Mouse (Mus musculus): ENCODE data around the gene Adgrg5.

GRCm38 (mm10) chr8:94892917-94893316 is 30.6 kb upstream of the Adgrg5 start:
- TF ChIP-seq POLR2A (IDR thresholded peaks at IDR 0.05; ENCODE audit: insufficient read length, low read depth) (no peak), MAX (IDR thresholded peaks at IDR 0.05; ENCODE audit: low read depth) (no peak), USF1 (IDR thresholded peaks at IDR 0.05; ENCODE audit: low read depth) (no peak), POLR2AphosphoS2 (IDR thresholded peaks at IDR 0.05; ENCODE audit: insufficient read length, low read depth) (no peak), MYOD1 (IDR thresholded peaks at IDR 0.05; ENCODE audit: control insufficient read depth in 1 of 3, insufficient read length in 2 of 3, low read depth in 2 of 3) (no peak), SRF (IDR thresholded peaks at IDR 0.05; ENCODE audit: control insufficient read depth, insufficient read length, low read depth) (no peak), TCF12 (IDR thresholded peaks at IDR 0.05; ENCODE audit: insufficient read depth, poor library complexity, severe bottlenecking) (no peak), CEBPB (IDR thresholded peaks at IDR 0.05; ENCODE audit: insufficient read depth, poor library complexity, severe bottlenecking) (no peak), MYOG (IDR thresholded peaks at IDR 0.05; ENCODE audit: control insufficient read depth in 1 of 3, insufficient read depth in 1 of 3, insufficient read length in 2 of 3, low read depth in 2 of 3) (no peak), E2F4 (IDR thresholded peaks at IDR 0.05; ENCODE audit: insufficient read depth) (no peak)
